Comparison of ENCODE assay signal across 20 mouse cellular contexts in genomic region chr4:142460468-142461086, GRCm38 (mm10).
DNase-seq lines count a peak whose midpoint lies in the region; ATAC-seq lines count a peak whose summit lies in the region.
"Had no signal": no experiment of that assay in that cellular context is flagged by ENCODE, and none has a peak within 500 bp of the region (broad histone marks: within the 10 kb centered on the region; RNA-seq: fewer than 3 reads in every experiment).

No protein-coding gene starts in this region.

- no peak for ATAC-seq in midbrain, embryonic 12.5 days (ENCODE audit: low FRiP score, low read depth)
- no peak for ATAC-seq in midbrain, embryonic 14.5 days (ENCODE audit: low FRiP score, low TSS enrichment)
- peak; percentile 47 for ATAC-seq in hindbrain, embryonic 13.5 days (ENCODE audit: low FRiP score)
- ATAC-seq in midbrain, embryonic 15.5 days (replicated peaks) = peak; percentile 41; the same call in 1 of the 2 replicates
- ATAC-seq in kidney, embryonic 14.5 days (ENCODE audit: low FRiP score, low TSS enrichment) = no peak
- no peak for ATAC-seq in kidney, embryonic 15.5 days (replicated peaks; ENCODE audit: low FRiP score)
- ATAC-seq: CD4-positive, CD25-positive, alpha-beta regulatory T cell, adult 4 months; inflammation-experienced regulatory T-cells, adult 6 months had no signal

- WGBS in midbrain, embryonic 12.5 days = 81% methylated on average over 13 of the region's 13 CpGs
- 65% methylated on average over 13 of the region's 13 CpGs for WGBS in midbrain, embryonic 14.5 days
- WGBS in hindbrain, embryonic 13.5 days = 55% methylated on average over 13 of the region's 13 CpGs
- 66% methylated on average over 13 of the region's 13 CpGs for whole genome bisulfite sequencing in midbrain, embryonic 15.5 days
- WGBS in kidney, embryonic 14.5 days = 72% methylated on average over 13 of the region's 13 CpGs
- WGBS in kidney, embryonic 15.5 days = 68% methylated on average over 13 of the region's 13 CpGs

- peaks cover 6% of the 10 kb centered on the region for H3K4me1 ChIP-seq in midbrain, embryonic 12.5 days
- H3K4me1 ChIP-seq in midbrain, embryonic 14.5 days (ENCODE audit: control insufficient read depth, insufficient read depth, low read length) = peaks cover 8% of the 10 kb centered on the region; the same call in 1 of the 2 replicates
- peaks cover 9% of the 10 kb centered on the region for H3K4me1 ChIP-seq in hindbrain, embryonic 13.5 days (replicated peaks)
- peaks cover 6% of the 10 kb centered on the region; the same call in 1 of the 2 replicates for H3K4me1 ChIP-seq in midbrain, embryonic 15.5 days
- H3K4me1 ChIP-seq in kidney, embryonic 14.5 days (ENCODE audit: control insufficient read depth, insufficient read depth, low read length) = no peaks in the 10 kb centered on the region
- H3K4me1 ChIP-seq in kidney, embryonic 15.5 days = no peaks in the 10 kb centered on the region
- H3K4me1 ChIP-seq: heart, embryonic 13.5 days; stomach, embryonic 15.5 days had no signal

- H3K4me2 ChIP-seq in midbrain, embryonic 12.5 days (replicated peaks) = no peak overlapping the region
- no peak overlapping the region for H3K4me2 ChIP-seq in midbrain, embryonic 14.5 days (ENCODE audit: low read length)
- H3K4me2 ChIP-seq in hindbrain, embryonic 13.5 days = no peak overlapping the region
- H3K4me2 ChIP-seq in midbrain, embryonic 15.5 days = no peak overlapping the region
- H3K4me2 ChIP-seq in kidney, embryonic 14.5 days (replicated peaks; ENCODE audit: low read depth, low read length) = no peak overlapping the region
- no peak overlapping the region for H3K4me2 ChIP-seq in kidney, embryonic 15.5 days
- H3K4me2 ChIP-seq: heart, embryonic 13.5 days; stomach, embryonic 15.5 days had no signal

- H3K4me3 ChIP-seq in midbrain, embryonic 12.5 days = no peak overlapping the region
- H3K4me3 ChIP-seq in midbrain, embryonic 14.5 days (replicated peaks; ENCODE audit: low read depth, low read length) = no peak overlapping the region
- H3K4me3 ChIP-seq in hindbrain, embryonic 13.5 days = no peak overlapping the region
- H3K4me3 ChIP-seq in midbrain, embryonic 15.5 days = no peak overlapping the region
- no peak overlapping the region for H3K4me3 ChIP-seq in kidney, embryonic 14.5 days (ENCODE audit: low read length)
- H3K4me3 ChIP-seq in kidney, embryonic 15.5 days (replicated peaks) = no peak overlapping the region
- H3K4me3 ChIP-seq: heart, adult 2 months; heart, embryonic 13.5 days; stomach, embryonic 15.5 days had no signal

- H3K27me3 ChIP-seq in midbrain, embryonic 12.5 days = no peaks in the 10 kb centered on the region
- no peaks in the 10 kb centered on the region for H3K27me3 ChIP-seq in midbrain, embryonic 14.5 days (ENCODE audit: control insufficient read depth, insufficient read depth, low read length)
- no peaks in the 10 kb centered on the region for H3K27me3 ChIP-seq in hindbrain, embryonic 13.5 days
- H3K27me3 ChIP-seq in midbrain, embryonic 15.5 days (replicated peaks) = no peaks in the 10 kb centered on the region
- H3K27me3 ChIP-seq in kidney, embryonic 14.5 days (ENCODE audit: control insufficient read depth, insufficient read depth, low read length) = no peaks in the 10 kb centered on the region
- H3K27me3 ChIP-seq in kidney, embryonic 15.5 days = no peaks in the 10 kb centered on the region
- H3K27me3 ChIP-seq: heart, embryonic 13.5 days; stomach, embryonic 15.5 days had no signal

- no peak overlapping the region for H3K9ac ChIP-seq in midbrain, embryonic 12.5 days (replicated peaks)
- no peak overlapping the region for H3K9ac ChIP-seq in midbrain, embryonic 14.5 days (replicated peaks; ENCODE audit: low read length)
- no peak overlapping the region for H3K9ac ChIP-seq in hindbrain, embryonic 13.5 days
- no peak overlapping the region for H3K9ac ChIP-seq in midbrain, embryonic 15.5 days
- H3K9ac ChIP-seq in kidney, embryonic 14.5 days (ENCODE audit: low read depth, low read length) = no peak overlapping the region
- no peak overlapping the region for H3K9ac ChIP-seq in kidney, embryonic 15.5 days
- H3K9ac ChIP-seq: heart, embryonic 13.5 days; stomach, embryonic 15.5 days had no signal

- no peaks in the 10 kb centered on the region for H3K36me3 ChIP-seq in midbrain, embryonic 12.5 days
- no peaks in the 10 kb centered on the region for H3K36me3 ChIP-seq in midbrain, embryonic 14.5 days (ENCODE audit: control insufficient read depth, insufficient read depth, low read length)
- H3K36me3 ChIP-seq in hindbrain, embryonic 13.5 days = peaks cover 4% of the 10 kb centered on the region; the same call in 1 of the 2 replicates
- no peaks in the 10 kb centered on the region for H3K36me3 ChIP-seq in midbrain, embryonic 15.5 days (replicated peaks)
- no peaks in the 10 kb centered on the region for H3K36me3 ChIP-seq in kidney, embryonic 14.5 days (ENCODE audit: control insufficient read depth, insufficient read depth, low read length)
- no peaks in the 10 kb centered on the region for H3K36me3 ChIP-seq in kidney, embryonic 15.5 days
- H3K36me3 ChIP-seq: heart, embryonic 13.5 days; stomach, embryonic 15.5 days had no signal

- no peaks in the 10 kb centered on the region for H3K9me3 ChIP-seq in midbrain, embryonic 12.5 days
- H3K9me3 ChIP-seq in midbrain, embryonic 14.5 days (ENCODE audit: control insufficient read depth, low read length) = no peaks in the 10 kb centered on the region
- H3K9me3 ChIP-seq in hindbrain, embryonic 13.5 days = no peaks in the 10 kb centered on the region
- no peaks in the 10 kb centered on the region for H3K9me3 ChIP-seq in midbrain, embryonic 15.5 days
- H3K9me3 ChIP-seq in kidney, embryonic 14.5 days (ENCODE audit: control insufficient read depth, low read length) = no peaks in the 10 kb centered on the region
- H3K9me3 ChIP-seq in kidney, embryonic 15.5 days (replicated peaks) = no peaks in the 10 kb centered on the region
- H3K9me3 ChIP-seq: stomach, embryonic 15.5 days had no signal

- intact Hi-C loops in left cerebral cortex, postnatal 36 days (cut with DNase I) = no loop called here

- H3K27ac ChIP-seq in midbrain, embryonic 12.5 days (replicated peaks) = peak overlapping the region; percentile 20; the same call in 1 of the 2 replicates
- H3K27ac ChIP-seq in midbrain, embryonic 14.5 days (replicated peaks; ENCODE audit: low read depth, low read length) = no peak overlapping the region; the same call in 1 of the 2 replicates
- peak overlapping the region; percentile 55 for H3K27ac ChIP-seq in hindbrain, embryonic 13.5 days
- H3K27ac ChIP-seq in midbrain, embryonic 15.5 days = no peak overlapping the region
- H3K27ac ChIP-seq in kidney, embryonic 14.5 days (ENCODE audit: low read depth, low read length) = no peak overlapping the region
- no peak overlapping the region for H3K27ac ChIP-seq in kidney, embryonic 15.5 days
- H3K27ac ChIP-seq: heart, adult 2 months; heart, embryonic 13.5 days; stomach, embryonic 15.5 days had no signal

- DNase-seq in midbrain, embryonic 14.5 days = no peak
- no peak for DNase-seq in left cerebral cortex, postnatal 36 days (ENCODE audit: low spot score in 2 of 2)
- DNase-seq: adrenal gland, postnatal 14 days; cerebellum, adult 9-11 months; gastrocnemius, postnatal 36 days; heart, adult 2 months; heart, postnatal 14 days; kidney, adult 18-20 months; kidney, postnatal 10 days; lung, postnatal 4 days; thymus, postnatal 4 days had no signal

Comparison
In these comparisons a context has a peak if more than half of its experiments do, and no peak if none do; other contexts are left out.
1. ATAC-seq: peak in hindbrain, embryonic 13.5 days (single experiment) and midbrain, embryonic 15.5 days (single experiment); none in midbrain, embryonic 12.5 days (single experiment), midbrain, embryonic 14.5 days (single experiment), kidney, embryonic 14.5 days (single experiment) and kidney, embryonic 15.5 days (single experiment).
2. H3K27ac ChIP-seq: peak in midbrain, embryonic 12.5 days (single experiment) and hindbrain, embryonic 13.5 days (single experiment); none in midbrain, embryonic 14.5 days (single experiment), midbrain, embryonic 15.5 days (single experiment), kidney, embryonic 14.5 days (single experiment) and kidney, embryonic 15.5 days (single experiment).